Comparison of ENCODE assay signal across 9 mouse cellular contexts in the genomic region with DNA sequence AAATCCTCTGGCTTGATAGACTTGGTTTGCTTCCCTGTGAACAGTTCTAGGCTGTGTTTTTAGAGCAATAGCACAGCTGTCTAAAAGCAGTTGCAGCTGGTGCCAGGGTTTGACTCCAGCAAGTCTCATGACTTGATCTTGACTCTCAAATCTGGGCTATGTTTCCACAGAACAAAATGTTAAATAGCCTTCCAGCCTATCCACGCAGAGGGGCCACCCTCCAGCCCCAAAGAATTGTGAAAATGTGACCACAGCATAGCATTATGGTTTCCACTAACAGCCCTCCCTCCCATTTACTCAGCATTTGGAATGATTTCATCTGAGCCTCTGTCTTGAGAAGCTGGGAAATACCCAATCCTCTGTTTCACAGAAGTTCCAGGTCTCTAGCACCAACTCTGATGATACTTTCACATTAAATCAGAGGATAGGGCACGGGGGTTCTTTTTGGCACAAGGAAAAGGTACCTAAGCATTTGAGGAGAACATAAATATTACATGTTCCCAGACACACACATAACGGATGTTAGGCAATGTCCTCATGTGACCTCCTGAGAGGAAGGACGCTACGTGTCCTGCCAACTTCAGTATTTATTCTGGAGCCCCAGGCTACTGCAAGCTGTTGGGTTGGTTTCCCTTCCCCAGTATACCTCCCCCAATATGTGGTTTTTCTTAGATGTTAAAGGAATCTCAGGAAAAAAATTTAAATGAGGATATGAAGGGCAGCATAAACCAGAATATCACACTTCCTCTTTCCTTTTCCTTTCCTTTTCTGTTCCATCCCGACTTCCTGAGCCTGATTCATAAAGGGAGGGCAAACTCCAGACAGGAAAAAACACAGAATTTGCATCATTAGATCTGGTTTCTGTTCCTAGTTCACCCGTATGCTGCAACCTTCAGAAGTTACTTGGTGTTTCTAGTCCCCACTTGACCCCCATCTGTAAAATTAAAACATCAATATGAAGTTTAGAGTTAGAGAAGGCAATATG. TPM values are rescaled to one million over a fixed set of nuclear protein-coding genes. Genes with fewer than 3 reads are reported as not detected.
DNase-seq lines count a peak whose midpoint lies in the region; ATAC-seq lines count a peak whose summit lies in the region.
"Had no signal": no experiment of that assay in that cellular context is flagged by ENCODE, and none has a peak within 500 bp of the region (broad histone marks: within the 10 kb centered on the region; RNA-seq: fewer than 3 reads in every experiment).

No protein-coding gene starts in this region.

- peak; percentile 48; the same call in 1 of the 2 replicates for ATAC-seq in frontal cortex, adult (ENCODE audit: low TSS enrichment)

- H3K27ac ChIP-seq in brown adipose tissue, adult 24 weeks (replicated peaks; ENCODE audit: low read depth, low read length) = peak overlapping the region; percentile 95

- intact Hi-C loops in heart, postnatal 10 days (cut with DNase I) = loop anchor here (1.0 to 5.0 kb wide), 2 partner anchors 75 to 94 kb away; no protein-coding TSS in a partner anchor

- DNase-seq in frontal cortex, postnatal 36 days (ENCODE audit: low spot score in 2 of 2) = no peak
- DNase-seq in heart, postnatal 10 days = peak; percentile 82 to 88
- peak; percentile 68 for DNase-seq in lung, postnatal 14 days
- no peak for DNase-seq in embryo, embryonic 11 days
- no peak for DNase-seq in left cerebral cortex, adult 18-20 months (ENCODE audit: low spot score in 2 of 2)
- DNase-seq in layer of hippocampus, postnatal 25 days (ENCODE audit: extremely low spot score in 1 of 2, low spot score in 1 of 2) = no peak

- no peak overlapping the region for H3K4me3 ChIP-seq in brown adipose tissue, adult 24 weeks (ENCODE audit: insufficient read depth, low read depth, low read length)

- H3K4me1 ChIP-seq in brown adipose tissue, adult 24 weeks (ENCODE audit: control insufficient read depth, insufficient read depth, insufficient read length, low read length) = peaks cover 51% of the 10 kb centered on the region

RNA-seq across cellular contexts. Expression of gene Coro6, which starts 19.7 kb away (rescaled TPM):
- polyA plus RNA-seq in brown adipose tissue, adult 24 weeks (2012; ENCODE audit: insufficient read depth, insufficient read length, missing spikeins) = 1.7 and 5.1 TPM in 2 replicates
- 100 to 1,000 TPM; 196 to 202 TPM for total RNA-seq in heart, postnatal 10 days (2021)
- 10 to 100 TPM; 37.6 to 48.5 TPM for total RNA-seq in left cerebral cortex, adult 18-20 months (2021)
- 10 to 100 TPM; 10.1 to 16.6 TPM for total RNA-seq in layer of hippocampus, postnatal 25 days (2021)
- total RNA-seq: megakaryocyte-erythroid progenitor cell, adult 5-6 weeks had no signal

RNA-seq across cellular contexts. Expression of gene Ankrd13b, which starts 47.0 kb away (rescaled TPM):
- polyA plus RNA-seq in brown adipose tissue, adult 24 weeks (2012; ENCODE audit: insufficient read depth, insufficient read length, missing spikeins) = 1.2 and 1.6 TPM in 2 replicates
- total RNA-seq in heart, postnatal 10 days (2021) = 10 to 100 TPM; 12.8 to 15.0 TPM
- total RNA-seq in left cerebral cortex, adult 18-20 months (2021) = 10 to 100 TPM; 80.5 to 82.5 TPM
- 10 to 100 TPM; 87.3 to 93.8 TPM for total RNA-seq in layer of hippocampus, postnatal 25 days (2021)

RNA-seq across cellular contexts. Expression of gene Git1, which starts 50.9 kb away (rescaled TPM):
- polyA plus RNA-seq in brown adipose tissue, adult 24 weeks (2012; ENCODE audit: insufficient read depth, insufficient read length, missing spikeins) = 13.6 and 15.6 TPM in 2 replicates
- total RNA-seq in heart, postnatal 10 days (2021) = 10 to 100 TPM; 64.5 to 65.1 TPM
- 100 to 1,000 TPM; 282 to 319 TPM for total RNA-seq in left cerebral cortex, adult 18-20 months (2021)
- 100 to 1,000 TPM; 272 to 274 TPM for total RNA-seq in layer of hippocampus, postnatal 25 days (2021)

Comparison
In these comparisons a context has a peak if more than half of its experiments do, and no peak if none do; other contexts are left out.
1. DNase-seq: peak in heart, postnatal 10 days (2 of 2) and lung, postnatal 14 days (single experiment); none in frontal cortex, postnatal 36 days (0 of 2), embryo, embryonic 11 days (single experiment), left cerebral cortex, adult 18-20 months (0 of 2) and layer of hippocampus, postnatal 25 days (0 of 2).
2. RNA of gene Ankrd13b, which starts 47.0 kb away (total RNA-seq): 87.3 to 93.8 TPM in layer of hippocampus, postnatal 25 days and 80.5 to 82.5 TPM in left cerebral cortex, adult 18-20 months; 12.8 to 15.0 TPM in heart, postnatal 10 days; every median in the first group is over 4 times any median in the second.
3. RNA of gene Git1, which starts 50.9 kb away (total RNA-seq): 282 to 319 TPM in left cerebral cortex, adult 18-20 months and 272 to 274 TPM in layer of hippocampus, postnatal 25 days; 64.5 to 65.1 TPM in heart, postnatal 10 days; every median in the first group is over 4 times any median in the second.